Mouse (Mus musculus): ENCODE measurements at regions not wholly inside any gene's neighbourhood (a gene's known extent, or its start where the extent isn't known, plus 50 kb on each side); places are given as distances from the start of the nearest gene placed in this dataset.

DNA sequence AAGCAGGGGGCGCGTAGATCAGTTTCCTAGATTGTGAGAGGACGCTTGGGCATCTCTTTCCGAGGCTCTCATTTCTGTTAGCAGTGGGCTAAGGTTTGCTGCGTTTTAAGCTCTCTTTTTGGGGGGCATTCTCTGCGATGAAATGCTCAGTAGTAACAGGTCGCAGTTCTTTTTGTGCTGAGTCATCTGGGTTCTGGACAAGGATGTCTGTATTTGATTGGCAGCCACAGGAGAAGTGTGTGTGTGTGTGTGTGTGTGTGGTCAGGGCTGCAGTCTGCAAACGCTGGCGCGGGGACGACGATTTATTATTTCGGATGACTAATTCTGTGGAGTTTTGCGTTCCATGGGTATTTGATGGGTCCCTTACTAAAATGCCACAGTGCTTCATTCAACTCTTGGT is 789.1 kb downstream of the Robo1 start:
- no peak for TF ChIP-seq POLR2A (IDR thresholded peaks at IDR 0.05; ENCODE audit: control insufficient read depth in 1 of 2, insufficient read depth in 1 of 2, low read depth in 1 of 2, low read length in 2 of 2, poor library complexity in 1 of 2)
- no peak for TF ChIP-seq MAX (IDR thresholded peaks at IDR 0.05; ENCODE audit: low read length)

Data from MEL (cell line).